Mouse (Mus musculus) neural tube, embryonic 15.5 days (tissue): ENCODE results near the gene Edem3. TPM values are rescaled to one million over a fixed set of nuclear protein-coding genes. Genes with fewer than 3 reads are reported as not detected.

Experiments
- polyA plus RNA-seq: library from polyadenylated mRNA; unstranded; fragments of >200 nt; fragmentation: Nextera tagmentation; extraction: Ambion mirVana; gene quantifications from 2 replicates; pipeline ENCODE4 v1.2.1, GENCODE M21; 2015

Edem3 gene
- polyA plus RNA-seq, 1 experiment from 2014 or later = 16.9 TPM

Other genes starting within 250 kb of the Edem3 start
- 3.6 and 5.4 TPM in 2 replicates for gene Fam129a, start 184.2 kb upstream of the Edem3 start, polyA plus RNA-seq